Mouse (Mus musculus): ENCODE results near the gene Ahcyl2. TPM values are rescaled to one million over a fixed set of nuclear protein-coding genes. Genes with fewer than 3 reads are reported as not detected.
"Not testable (repeated sequence)": the region's sequence is repeated elsewhere in the genome, so short reads cannot be mapped to it uniquely, and the experiment has no call there.

The Ahcyl2 gene
- polyA plus RNA-seq, 1 experiment from 2014 or later: 14.5 TPM

DNA sequence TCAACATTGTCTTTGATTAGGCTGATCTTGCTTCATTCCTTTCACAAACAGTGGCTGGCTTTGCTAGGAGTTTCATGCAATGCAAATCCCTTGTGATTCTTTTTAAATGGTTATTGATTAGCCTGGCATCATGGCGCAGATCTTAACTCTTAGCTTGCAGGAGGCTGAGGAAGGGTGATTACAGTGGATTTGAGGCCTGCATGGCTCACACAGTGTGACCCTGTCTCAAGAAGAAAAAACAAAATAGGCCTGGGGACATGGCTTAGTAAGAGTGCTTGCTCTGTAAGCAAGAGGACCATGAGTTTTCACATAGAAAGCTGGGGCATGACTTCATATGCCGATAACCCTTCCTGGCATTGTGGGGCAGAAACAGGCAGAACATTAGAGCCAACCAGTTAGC, 47.8 kb downstream of the Ahcyl2 start:
- WGBS: 94% methylated on average over 2 of the region's 2 CpGs
- H3K4me1 ChIP-seq (replicated peaks): no peaks in the 10 kb centered on the region
- no peak for ATAC-seq (ENCODE audit: insufficient number of reproducible peaks, low FRiP score)
- no peak overlapping the region for H3K4me2 ChIP-seq
- H3K27ac ChIP-seq (ENCODE audit: poor library complexity, severe bottlenecking): no peak overlapping the region
- no peak overlapping the region for H3K4me3 ChIP-seq
- H3K36me3 ChIP-seq: no peaks in the 10 kb centered on the region
- no peaks in the 10 kb centered on the region for H3K9me3 ChIP-seq (replicated peaks)
- no peak overlapping the region for H3K9ac ChIP-seq
- no peaks in the 10 kb centered on the region for H3K27me3 ChIP-seq (replicated peaks)

DNA sequence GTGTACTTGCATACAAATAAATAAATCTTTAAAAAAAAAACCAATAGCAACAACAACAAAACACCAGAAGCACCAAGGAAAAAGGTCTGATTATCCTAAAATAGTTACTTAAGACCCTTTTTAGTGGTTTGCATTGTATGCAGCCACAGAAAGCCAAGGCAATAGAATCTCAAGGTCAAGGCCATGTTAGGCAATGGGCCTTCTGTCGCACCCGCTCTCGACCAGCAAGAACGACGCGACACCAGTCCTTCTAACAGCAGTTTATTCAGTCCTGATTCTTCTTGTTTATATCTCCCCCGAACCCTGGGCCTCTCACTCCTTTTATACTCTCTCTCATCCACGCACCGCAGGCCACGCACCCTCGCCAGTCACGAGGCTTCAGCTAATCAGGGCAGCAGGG, 48.6 kb downstream of the Ahcyl2 start:
- H3K36me3 ChIP-seq; H3K4me1 ChIP-seq (replicated peaks); H3K27me3 ChIP-seq (replicated peaks); H3K9me3 ChIP-seq (replicated peaks); H3K27ac ChIP-seq (ENCODE audit: poor library complexity, severe bottlenecking); H3K9ac ChIP-seq; H3K4me2 ChIP-seq; H3K4me3 ChIP-seq; ATAC-seq (ENCODE audit: insufficient number of reproducible peaks, low FRiP score): not testable (repeated sequence)
- 90% methylated on average over 12 of the region's 12 CpGs for WGBS

DNA sequence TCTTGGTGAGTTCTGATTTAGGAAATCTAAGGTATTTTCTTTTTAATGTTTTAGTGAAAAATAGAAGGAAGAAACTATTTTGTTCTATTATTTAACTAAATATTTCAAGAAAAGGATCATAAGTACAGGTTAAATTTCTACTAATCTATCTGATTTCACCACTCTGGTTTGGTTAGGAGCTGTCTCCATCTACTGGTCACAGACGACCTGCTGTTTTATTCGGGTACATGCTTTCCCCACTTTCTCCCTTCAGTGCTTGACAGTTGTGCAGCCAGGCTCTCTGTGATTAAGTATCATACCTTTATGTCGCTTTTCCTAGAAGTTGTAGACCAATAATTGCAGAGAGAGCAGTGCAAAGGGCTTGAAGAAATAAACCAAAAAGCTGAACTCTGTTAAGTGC, 51.5 kb downstream of the Ahcyl2 start:
- Histone ChIP-seq H3K9ac (no peak overlapping the region), H3K4me3 (no peak overlapping the region), H3K4me1 (replicated peaks) (no peaks in the 10 kb centered on the region), H3K36me3 (no peaks in the 10 kb centered on the region), H3K9me3 (replicated peaks) (no peaks in the 10 kb centered on the region), H3K4me2 (no peak overlapping the region), H3K27ac (ENCODE audit: poor library complexity, severe bottlenecking) (no peak overlapping the region), H3K27me3 (replicated peaks) (no peaks in the 10 kb centered on the region)
- ATAC-seq (ENCODE audit: insufficient number of reproducible peaks, low FRiP score): no peak
- 32% methylated on average over 3 of the region's 3 CpGs for WGBS

DNA sequence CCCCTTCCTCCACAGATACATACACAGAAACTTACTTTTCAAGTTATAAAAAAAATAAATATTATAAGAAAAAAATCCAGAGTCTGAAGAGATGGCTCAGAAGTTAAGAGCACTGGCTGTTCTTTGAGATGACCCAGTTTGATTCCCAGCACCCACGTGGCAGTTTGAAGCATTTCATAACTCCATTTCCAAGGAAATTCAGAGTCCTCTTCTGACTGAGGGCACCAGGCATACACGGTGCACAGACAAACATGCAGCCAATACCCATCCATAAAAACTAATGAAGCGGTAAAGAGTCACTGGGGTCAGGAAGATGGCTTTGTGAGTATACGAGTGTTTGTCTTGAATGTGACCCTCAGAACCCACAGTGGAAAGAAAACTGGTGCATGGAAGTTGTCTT, 52.5 kb downstream of the Ahcyl2 start:
- Histone ChIP-seq H3K27me3 (replicated peaks) (no peaks in the 10 kb centered on the region), H3K4me3 (no peak overlapping the region), H3K9me3 (replicated peaks) (no peaks in the 10 kb centered on the region), H3K36me3 (no peaks in the 10 kb centered on the region), H3K9ac (no peak overlapping the region), H3K4me1 (replicated peaks) (no peaks in the 10 kb centered on the region), H3K4me2 (no peak overlapping the region), H3K27ac (ENCODE audit: poor library complexity, severe bottlenecking) (no peak overlapping the region)
- 90% methylated on average over 4 of the region's 4 CpGs for WGBS
- no peak for ATAC-seq (ENCODE audit: insufficient number of reproducible peaks, low FRiP score)

DNA sequence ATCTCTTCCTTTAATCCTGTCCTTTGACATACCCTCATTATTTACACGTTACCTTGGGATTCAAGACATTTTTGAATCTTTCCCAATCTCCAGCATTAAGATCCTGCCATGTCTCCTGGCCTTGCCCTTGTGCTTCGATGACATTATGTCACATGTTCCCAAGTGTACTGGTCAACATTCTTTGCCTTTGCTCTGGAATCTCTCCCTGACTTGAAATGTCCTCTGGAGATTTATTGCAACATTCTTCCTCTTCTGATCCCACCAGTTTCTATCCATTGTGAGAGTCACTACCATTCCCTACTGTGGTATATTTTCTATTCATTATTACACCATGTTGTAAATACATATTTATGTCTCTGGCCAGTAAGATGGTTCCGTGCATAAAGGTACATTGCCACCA, 53.1 kb downstream of the Ahcyl2 start:
- no peak overlapping the region for H3K4me3 ChIP-seq
- 89% methylated on average over 3 of the region's 3 CpGs for WGBS
- no peak overlapping the region for H3K27ac ChIP-seq (ENCODE audit: poor library complexity, severe bottlenecking)
- H3K4me2 ChIP-seq: no peak overlapping the region
- H3K27me3 ChIP-seq (replicated peaks): no peaks in the 10 kb centered on the region
- no peaks in the 10 kb centered on the region for H3K36me3 ChIP-seq
- no peaks in the 10 kb centered on the region for H3K9me3 ChIP-seq (replicated peaks)
- ATAC-seq (ENCODE audit: insufficient number of reproducible peaks, low FRiP score): no peak
- H3K9ac ChIP-seq: no peak overlapping the region
- no peaks in the 10 kb centered on the region for H3K4me1 ChIP-seq (replicated peaks)

DNA sequence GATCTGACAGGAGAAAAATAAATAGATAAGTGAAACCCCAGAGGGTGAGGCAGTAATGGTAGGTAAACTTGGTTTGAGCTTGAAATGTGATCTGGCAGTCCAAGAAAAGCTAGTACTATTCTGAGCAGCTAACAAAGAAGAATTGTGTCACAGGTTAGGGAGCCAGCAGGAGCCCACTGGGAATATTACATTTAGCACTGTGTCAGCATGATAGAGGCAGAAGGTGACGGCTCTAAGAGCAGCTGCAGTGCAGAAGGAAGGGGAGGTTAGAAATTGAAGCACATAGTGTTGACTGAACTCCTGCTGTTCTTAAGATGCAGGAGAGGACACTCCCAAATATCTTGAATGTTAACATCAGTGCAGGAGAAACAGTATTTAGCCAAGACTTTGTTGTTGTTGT, 54.0 kb downstream of the Ahcyl2 start:
- Histone ChIP-seq H3K27ac (ENCODE audit: poor library complexity, severe bottlenecking) (no peak overlapping the region), H3K9me3 (replicated peaks) (no peaks in the 10 kb centered on the region), H3K4me2 (no peak overlapping the region), H3K4me3 (no peak overlapping the region), H3K27me3 (replicated peaks) (no peaks in the 10 kb centered on the region), H3K4me1 (replicated peaks) (no peaks in the 10 kb centered on the region), H3K9ac (no peak overlapping the region), H3K36me3 (no peaks in the 10 kb centered on the region)
- 57% methylated on average over 1 of the region's 1 CpGs for WGBS
- no peak for ATAC-seq (ENCODE audit: insufficient number of reproducible peaks, low FRiP score)

DNA sequence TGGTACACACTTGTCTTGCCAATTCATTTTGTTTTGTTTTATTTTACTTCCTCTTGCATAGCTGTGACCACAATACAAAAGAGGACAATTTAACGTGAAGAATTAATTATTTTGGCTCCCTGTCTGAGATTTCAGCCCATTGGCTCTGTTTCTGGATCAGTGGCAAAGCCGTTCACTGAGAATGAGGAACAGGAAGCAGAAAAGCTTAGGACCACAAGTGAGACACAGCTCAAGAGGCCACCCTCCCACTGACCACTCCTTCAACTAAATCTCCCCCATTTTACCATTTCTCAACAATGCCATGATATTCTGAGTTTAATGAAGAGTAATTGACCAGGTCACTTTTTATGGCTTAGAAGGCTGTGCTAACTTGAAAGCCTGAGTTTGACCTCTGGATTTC, 57.5 kb downstream of the Ahcyl2 start:
- no peak for ATAC-seq (ENCODE audit: insufficient number of reproducible peaks, low FRiP score)
- H3K27ac ChIP-seq (ENCODE audit: poor library complexity, severe bottlenecking): no peak overlapping the region
- no peak overlapping the region for H3K9ac ChIP-seq
- H3K4me2 ChIP-seq: no peak overlapping the region
- H3K36me3 ChIP-seq: no peaks in the 10 kb centered on the region
- no peaks in the 10 kb centered on the region for H3K9me3 ChIP-seq (replicated peaks)
- WGBS: 69% methylated on average over 2 of the region's 2 CpGs
- H3K27me3 ChIP-seq (replicated peaks): no peaks in the 10 kb centered on the region
- H3K4me1 ChIP-seq (replicated peaks): no peaks in the 10 kb centered on the region
- H3K4me3 ChIP-seq: no peak overlapping the region

DNA sequence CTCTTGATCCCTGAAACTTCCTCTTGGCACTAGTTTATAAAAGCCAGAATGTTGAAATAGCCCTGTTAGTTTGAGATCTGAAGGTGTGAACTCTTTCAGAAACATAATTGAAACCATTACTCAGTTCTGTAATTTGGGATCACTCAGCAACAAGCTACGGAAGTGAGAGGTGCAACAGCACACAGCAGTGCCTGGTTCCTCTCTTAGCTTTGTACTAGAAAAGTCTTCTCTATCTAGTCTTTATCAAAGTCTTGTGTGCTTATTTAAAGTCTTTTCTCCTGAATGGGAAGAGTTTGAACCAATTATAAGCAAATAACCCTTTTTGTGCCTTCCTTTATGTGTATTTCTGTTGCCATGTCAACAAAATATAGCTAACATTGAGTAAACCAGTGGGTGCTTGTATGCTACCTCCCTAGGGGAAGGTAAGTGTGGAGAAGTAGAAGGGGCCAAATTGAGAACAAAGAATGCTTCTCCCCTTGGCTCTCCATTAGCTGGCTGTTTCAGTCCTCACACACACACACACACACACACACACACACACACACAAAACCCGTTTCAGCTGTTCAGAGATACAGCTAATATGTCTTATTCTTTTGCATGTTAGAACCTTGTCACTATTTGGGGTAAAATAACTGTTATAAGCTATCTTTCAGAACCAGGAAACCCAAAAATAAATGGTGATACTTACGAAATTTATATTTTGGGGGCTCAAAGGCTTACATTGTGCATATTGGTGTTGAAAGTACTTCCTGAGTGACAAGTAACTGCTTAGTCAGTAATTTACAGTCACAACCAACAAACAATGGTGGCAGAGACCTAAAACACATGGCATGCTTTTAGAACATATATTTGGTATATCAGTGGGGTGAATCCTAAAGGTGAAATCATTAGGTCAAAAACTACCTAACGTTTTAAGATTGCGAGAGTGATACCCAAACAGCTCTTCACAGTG, 59.8 kb downstream of the Ahcyl2 start:
- Histone ChIP-seq H3K4me1 (replicated peaks) (no peaks in the 10 kb centered on the region), H3K27ac (ENCODE audit: poor library complexity, severe bottlenecking) (no peak overlapping the region), H3K9ac (no peak overlapping the region), H3K36me3 (no peaks in the 10 kb centered on the region), H3K4me3 (no peak overlapping the region), H3K4me2 (no peak overlapping the region), H3K9me3 (replicated peaks) (no peaks in the 10 kb centered on the region), H3K27me3 (replicated peaks) (no peaks in the 10 kb centered on the region)
- 78% methylated on average over 5 of the region's 5 CpGs for whole genome bisulfite sequencing
- ATAC-seq (ENCODE audit: insufficient number of reproducible peaks, low FRiP score): no peak

DNA sequence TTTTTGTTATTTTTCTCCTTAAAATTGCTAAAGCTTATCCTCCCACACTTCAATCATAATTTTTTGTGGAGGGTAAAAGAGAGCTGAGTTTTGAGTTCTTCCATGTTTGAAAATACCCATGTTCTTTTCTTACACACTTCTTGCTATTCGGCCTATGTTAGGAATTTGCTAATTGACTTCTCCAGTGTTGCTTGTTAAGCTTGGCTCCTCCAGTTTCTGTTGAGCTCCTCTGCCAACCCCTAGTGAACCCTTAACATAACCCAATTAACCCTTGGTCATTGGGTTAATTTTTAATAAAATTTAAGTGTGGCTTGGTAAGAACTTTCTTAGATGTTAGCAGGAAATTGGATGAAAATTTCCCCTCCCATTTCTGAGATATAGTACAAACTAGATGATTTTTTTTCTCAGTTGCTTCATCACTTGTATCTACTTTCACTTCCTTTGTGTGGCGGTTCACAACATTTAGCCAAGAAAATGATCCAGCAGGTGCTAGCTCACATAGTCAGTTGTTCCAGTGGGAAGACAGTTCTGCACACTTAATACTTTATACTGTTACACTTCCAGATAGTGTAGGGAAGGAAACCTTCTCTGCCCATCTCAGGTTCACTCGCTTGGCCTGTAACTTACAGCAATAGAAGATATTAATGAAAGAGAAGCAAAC, 60.9 kb downstream of the Ahcyl2 start:
- H3K4me2 ChIP-seq: no peak overlapping the region
- H3K4me3 ChIP-seq: no peak overlapping the region
- no peaks in the 10 kb centered on the region for H3K27me3 ChIP-seq (replicated peaks)
- H3K9ac ChIP-seq: no peak overlapping the region
- 81% methylated on average over 3 of the region's 3 CpGs for WGBS
- no peaks in the 10 kb centered on the region for H3K4me1 ChIP-seq (replicated peaks)
- no peaks in the 10 kb centered on the region for H3K9me3 ChIP-seq (replicated peaks)
- no peak overlapping the region for H3K27ac ChIP-seq (ENCODE audit: poor library complexity, severe bottlenecking)
- no peak for ATAC-seq (ENCODE audit: insufficient number of reproducible peaks, low FRiP score)
- no peaks in the 10 kb centered on the region for H3K36me3 ChIP-seq

DNA sequence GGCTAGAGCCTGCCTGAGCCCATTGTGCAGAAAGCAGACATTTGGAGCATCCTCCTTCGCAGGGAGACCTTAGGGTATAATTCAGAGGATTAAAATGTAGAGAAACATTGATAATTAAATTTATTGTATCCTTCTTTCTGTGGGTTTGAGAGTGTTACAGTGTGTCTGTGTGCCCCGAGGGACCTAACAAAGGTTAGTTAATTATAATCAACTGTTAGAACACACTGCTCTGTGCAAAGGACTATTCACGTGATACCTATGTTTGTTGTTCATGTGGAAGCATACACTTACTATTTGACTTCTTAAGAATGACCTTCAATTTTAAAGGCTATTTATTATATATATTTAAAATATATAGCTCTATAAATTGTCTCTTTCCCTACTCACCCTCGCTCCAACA, 64.5 kb downstream of the Ahcyl2 start:
- no peak overlapping the region for H3K4me3 ChIP-seq
- no peak overlapping the region for H3K9ac ChIP-seq
- no peak overlapping the region for H3K27ac ChIP-seq (ENCODE audit: poor library complexity, severe bottlenecking)
- no peak for ATAC-seq (ENCODE audit: insufficient number of reproducible peaks, low FRiP score)
- 80% methylated on average over 4 of the region's 4 CpGs for WGBS
- H3K36me3 ChIP-seq: no peaks in the 10 kb centered on the region
- H3K9me3 ChIP-seq (replicated peaks): no peaks in the 10 kb centered on the region
- H3K27me3 ChIP-seq (replicated peaks): no peaks in the 10 kb centered on the region
- H3K4me1 ChIP-seq (replicated peaks): no peaks in the 10 kb centered on the region
- no peak overlapping the region for H3K4me2 ChIP-seq

DNA sequence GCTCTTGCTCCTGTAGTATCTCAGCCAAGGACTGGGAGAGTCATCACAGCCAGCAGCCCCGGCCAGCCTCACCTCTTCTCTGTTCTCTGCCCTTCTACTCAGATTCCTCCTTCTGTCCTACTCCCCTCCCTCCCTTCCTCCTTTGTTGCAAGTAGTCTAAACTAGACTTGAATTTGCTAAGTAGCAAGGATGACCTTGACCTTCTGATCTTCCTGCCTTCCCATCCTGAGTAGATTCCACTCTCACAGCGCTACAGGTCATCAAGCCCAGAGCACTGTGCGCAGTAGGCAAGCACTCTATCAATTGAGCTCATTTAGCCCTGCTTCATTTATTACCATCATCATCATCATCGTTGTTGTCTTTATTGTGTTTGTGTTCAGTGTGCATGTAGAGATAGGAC, 65.3 kb downstream of the Ahcyl2 start:
- no peak for ATAC-seq (ENCODE audit: insufficient number of reproducible peaks, low FRiP score)
- WGBS: 78% methylated on average over 4 of the region's 4 CpGs

More for the DNA sequence above, 65.3 kb downstream of the Ahcyl2 start:
- Histone ChIP-seq H3K27me3 (replicated peaks) (no peaks in the 10 kb centered on the region), H3K4me1 (replicated peaks) (no peaks in the 10 kb centered on the region), H3K4me3 (no peak overlapping the region), H3K4me2 (no peak overlapping the region), H3K9me3 (replicated peaks) (no peaks in the 10 kb centered on the region; the same call in 1 of the 2 replicates), H3K9ac (no peak overlapping the region), H3K36me3 (no peaks in the 10 kb centered on the region), H3K27ac (ENCODE audit: poor library complexity, severe bottlenecking) (no peak overlapping the region)

Data from heart, embryonic 12.5 days (tissue).